26 mouse cellular contexts compared by ENCODE assay signal in the genomic region with DNA sequence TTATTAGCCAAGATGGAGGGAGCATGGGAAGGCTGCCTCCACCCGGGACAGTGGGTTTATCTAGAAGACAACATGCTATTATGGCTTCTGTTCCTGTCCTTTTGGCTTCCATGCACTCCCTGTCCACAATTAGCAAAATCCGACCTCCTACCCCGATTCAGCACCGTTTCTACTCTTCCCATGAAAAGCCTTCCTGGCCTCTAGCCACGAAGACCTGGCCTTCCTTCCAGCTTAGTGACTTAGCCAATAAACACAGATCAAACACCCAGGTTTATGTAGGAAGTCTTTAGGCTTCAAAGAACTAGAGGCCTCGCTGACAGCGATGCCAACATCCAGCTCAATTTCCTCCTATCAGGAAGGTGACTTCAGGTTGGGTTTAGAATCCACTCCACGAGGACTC.
DNase-seq lines count a peak whose midpoint lies in the region; ATAC-seq and TF ChIP-seq lines count a peak whose summit lies in the region.
"Had no signal": no experiment of that assay in that cellular context is flagged by ENCODE, and none has a peak within 500 bp of the region (broad histone marks: within the 10 kb centered on the region; RNA-seq: fewer than 3 reads in every experiment).

No protein-coding gene starts in this region.

- WGBS in forebrain, embryonic 15.5 days: 56% methylated on average over 8 of the region's 8 CpGs
- WGBS in forebrain, postnatal 0 days: 41% methylated on average over 8 of the region's 8 CpGs
- 43% methylated on average over 8 of the region's 8 CpGs for WGBS in lung, embryonic 14.5 days
- WGBS in lung, postnatal 0 days: 37% methylated on average over 8 of the region's 8 CpGs

- no peak overlapping the region for H3K4me3 ChIP-seq in forebrain, embryonic 15.5 days
- H3K4me3 ChIP-seq in forebrain, postnatal 0 days (ENCODE audit: low read depth, low read length): no peak overlapping the region
- H3K4me3 ChIP-seq in lung, embryonic 14.5 days (ENCODE audit: low read depth, low read length): no peak overlapping the region
- H3K4me3 ChIP-seq in lung, postnatal 0 days (ENCODE audit: low read depth, low read length): no peak overlapping the region
- H3K4me3 ChIP-seq: embryonic facial prominence, embryonic 12.5 days; erythroblast, embryonic 14.5 days; forebrain, embryonic 13.5 days; heart, adult 2 months; heart, embryonic 10.5 days; heart, embryonic 13.5 days; intestine, embryonic 15.5 days had no signal

- H3K9ac ChIP-seq in forebrain, embryonic 15.5 days (replicated peaks): no peak overlapping the region
- no peak overlapping the region for H3K9ac ChIP-seq in forebrain, postnatal 0 days
- H3K9ac ChIP-seq in lung, embryonic 14.5 days: no peak overlapping the region
- no peak overlapping the region for H3K9ac ChIP-seq in lung, postnatal 0 days (replicated peaks; ENCODE audit: low read depth)
- H3K9ac ChIP-seq: embryonic facial prominence, embryonic 12.5 days; forebrain, embryonic 13.5 days; heart, embryonic 13.5 days; intestine, embryonic 15.5 days had no signal

- 0 out of 2 replicates have a peak overlapping the region, but pooled peaks have one; percentile 9 for H3K27ac ChIP-seq in forebrain, embryonic 15.5 days (replicated peaks)
- H3K27ac ChIP-seq in forebrain, postnatal 0 days (ENCODE audit: low read depth, low read length): no peak overlapping the region
- H3K27ac ChIP-seq in lung, embryonic 14.5 days (ENCODE audit: low read depth): no peak overlapping the region
- no peak overlapping the region for H3K27ac ChIP-seq in lung, postnatal 0 days (ENCODE audit: low read length)
- H3K27ac ChIP-seq: embryonic facial prominence, embryonic 12.5 days; forebrain, embryonic 13.5 days; heart, adult 2 months; heart, embryonic 10.5 days; heart, embryonic 13.5 days; intestine, embryonic 15.5 days had no signal

- TF ChIP-seq EP300 in lung, postnatal 0 days (IDR thresholded peaks at IDR 0.05): no peak

- no peak overlapping the region for H3K4me2 ChIP-seq in forebrain, embryonic 15.5 days (replicated peaks)
- H3K4me2 ChIP-seq in forebrain, postnatal 0 days (ENCODE audit: low read depth): no peak overlapping the region
- no peak overlapping the region for H3K4me2 ChIP-seq in lung, embryonic 14.5 days
- H3K4me2 ChIP-seq in lung, postnatal 0 days (replicated peaks; ENCODE audit: low read depth, low read length): no peak overlapping the region
- H3K4me2 ChIP-seq: embryonic facial prominence, embryonic 12.5 days; forebrain, embryonic 13.5 days; heart, embryonic 13.5 days; intestine, embryonic 15.5 days had no signal

- no peaks in the 10 kb centered on the region for H3K9me3 ChIP-seq in forebrain, embryonic 15.5 days
- H3K9me3 ChIP-seq in forebrain, postnatal 0 days (ENCODE audit: low read length): no peaks in the 10 kb centered on the region
- no peaks in the 10 kb centered on the region for H3K9me3 ChIP-seq in lung, embryonic 14.5 days (ENCODE audit: low read depth, low read length)
- no peaks in the 10 kb centered on the region for H3K9me3 ChIP-seq in lung, postnatal 0 days (ENCODE audit: low read length)
- H3K9me3 ChIP-seq: embryonic facial prominence, embryonic 12.5 days; forebrain, embryonic 13.5 days; heart, embryonic 10.5 days; intestine, embryonic 15.5 days had no signal

- no peaks in the 10 kb centered on the region for H3K27me3 ChIP-seq in forebrain, embryonic 15.5 days
- no peaks in the 10 kb centered on the region for H3K27me3 ChIP-seq in forebrain, postnatal 0 days (ENCODE audit: insufficient read depth, low read length)
- no peaks in the 10 kb centered on the region for H3K27me3 ChIP-seq in lung, embryonic 14.5 days (ENCODE audit: insufficient read depth, low read length)
- no peaks in the 10 kb centered on the region for H3K27me3 ChIP-seq in lung, postnatal 0 days (replicated peaks; ENCODE audit: insufficient read depth, low read length)
- H3K27me3 ChIP-seq: embryonic facial prominence, embryonic 12.5 days; forebrain, embryonic 13.5 days; heart, embryonic 13.5 days; intestine, embryonic 15.5 days had no signal

- TF ChIP-seq CTCF in forebrain, postnatal 0 days (IDR thresholded peaks at IDR 0.05; ENCODE audit: low read depth): no peak
- TF ChIP-seq CTCF in lung, embryonic 14.5 days (IDR thresholded peaks at IDR 0.05; ENCODE audit: low read depth): no peak
- TF ChIP-seq CTCF in lung, postnatal 0 days (IDR thresholded peaks at IDR 0.05): no peak

- peaks cover 17% of the 10 kb centered on the region for H3K4me1 ChIP-seq in forebrain, embryonic 15.5 days
- H3K4me1 ChIP-seq in forebrain, postnatal 0 days (ENCODE audit: insufficient read depth): no peaks in the 10 kb centered on the region
- no peaks in the 10 kb centered on the region for H3K4me1 ChIP-seq in lung, embryonic 14.5 days (ENCODE audit: insufficient read depth)
- no peaks in the 10 kb centered on the region for H3K4me1 ChIP-seq in lung, postnatal 0 days (ENCODE audit: insufficient read depth, low read depth, low read length)
- H3K4me1 ChIP-seq: embryonic facial prominence, embryonic 12.5 days had no signal

- ATAC-seq in cerebellum, adult (ENCODE audit: insufficient number of reproducible peaks, low FRiP score, low TSS enrichment): no peak
- no peak for ATAC-seq in forebrain, embryonic 15.5 days (replicated peaks)
- no peak for ATAC-seq in forebrain, postnatal 0 days
- ATAC-seq in lung, embryonic 14.5 days (ENCODE audit: insufficient read depth): no peak
- ATAC-seq in lung, postnatal 0 days: no peak
- ATAC-seq: forebrain, embryonic 13.5 days; hindbrain, embryonic 16.5 days; intestine, embryonic 15.5 days had no signal

- H3K36me3 ChIP-seq in forebrain, embryonic 15.5 days: no peaks in the 10 kb centered on the region
- H3K36me3 ChIP-seq in forebrain, postnatal 0 days (ENCODE audit: insufficient read depth): no peaks in the 10 kb centered on the region
- no peaks in the 10 kb centered on the region for H3K36me3 ChIP-seq in lung, embryonic 14.5 days (ENCODE audit: insufficient read depth)
- no peaks in the 10 kb centered on the region for H3K36me3 ChIP-seq in lung, postnatal 0 days (ENCODE audit: insufficient read depth, low read length)
- H3K36me3 ChIP-seq: embryonic facial prominence, embryonic 12.5 days; G1E; heart, embryonic 10.5 days; heart, embryonic 13.5 days; intestine, embryonic 15.5 days had no signal

- peak; percentile 72 to 73 for DNase-seq in cerebellum, postnatal 14 days
- DNase-seq in forebrain, postnatal 0 days: no peak
- peak; percentile 20 for DNase-seq in lung, embryonic 14.5 days
- no peak for DNase-seq in lung, postnatal 0 days (ENCODE audit: low spot score)
- no peak for DNase-seq in kidney, adult 8-10 months
- DNase-seq: adrenal gland, adult 8-10 months; adrenal gland, postnatal 25 days; B cell, adult 2 months; cerebellum, adult 2 months; cerebellum, adult 9-11 months; gastrocnemius, postnatal 10 days; gastrocnemius, postnatal 36 days; heart, adult 2 months; heart, postnatal 14 days; heart, postnatal 4 days; kidney, adult 11 months had no signal

Comparison
In these comparisons a context has a peak if more than half of its experiments do, and no peak if none do; other contexts are left out.
1. DNase-seq: peak in cerebellum, postnatal 14 days (2 of 2) and lung, embryonic 14.5 days (single experiment); none in forebrain, postnatal 0 days (single experiment), lung, postnatal 0 days (single experiment) and kidney, adult 8-10 months (0 of 2).